Mouse (Mus musculus) T-helper 1 cell (primary cell): ENCODE results near the gene Ptpn14.
"Not testable (repeated sequence)": the region's sequence is repeated elsewhere in the genome, so short reads cannot be mapped to it uniquely, and the experiment has no call there.

Source experiments
- in situ Hi-C: fragments of 300-600 bp; cut with MboI, MseI; formaldehyde crosslinking; loops from one replicate; pipeline ENCODE4 v1.15.1; 2025; ENCODE audit warnings: high pct_unique_total_duplicates

The Ptpn14 gene

GRCm38 (mm10) chr1:189727884-189728783, at the start of gene Ptpn14:
Gene Ptpn14, plus strand, starts transcription at chr1:189728268.
- in situ Hi-C loops = no loop called here

GRCm38 (mm10) chr1:189679555-189679954, 48.5 kb upstream of the Ptpn14 start:
- in situ Hi-C loops = no loop called here

- in situ Hi-C loops = no loop called here
Measured at GRCm38 (mm10) chr1:189684786-189685415, 43.2 kb upstream of the Ptpn14 start.

GRCm38 (mm10) chr1:189686025-189686424, 42.0 kb upstream of the Ptpn14 start:
- in situ Hi-C loops = no loop called here

GRCm38 (mm10) chr1:189687654-189688387, 40.2 kb upstream of the Ptpn14 start, which contains the start of gene Cenpf:
Gene Cenpf, minus strand, starts transcription at chr1:189688086.
- in situ Hi-C loops = no loop called here

GRCm38 (mm10) chr1:189688388-189688750, 39.7 kb upstream of the Ptpn14 start:
- in situ Hi-C loops = no loop called here

GRCm38 (mm10) chr1:189689050-189689833, 38.8 kb upstream of the Ptpn14 start:
- in situ Hi-C loops = no loop called here

GRCm38 (mm10) chr1:189692442-189692841, 35.6 kb upstream of the Ptpn14 start:
- in situ Hi-C loops = not testable (repeated sequence)

- in situ Hi-C loops = no loop called here
Measured at GRCm38 (mm10) chr1:189694391-189694790, 33.7 kb upstream of the Ptpn14 start.

- in situ Hi-C loops = no loop called here
Measured at GRCm38 (mm10) chr1:189695321-189695720, 32.7 kb upstream of the Ptpn14 start.

GRCm38 (mm10) chr1:189698416-189698815, 29.7 kb upstream of the Ptpn14 start:
- in situ Hi-C loops = no loop called here

- in situ Hi-C loops = no loop called here
Measured at GRCm38 (mm10) chr1:189700186-189700585, 27.9 kb upstream of the Ptpn14 start.

- in situ Hi-C loops = no loop called here
Measured at GRCm38 (mm10) chr1:189700990-189701389, 27.1 kb upstream of the Ptpn14 start.

GRCm38 (mm10) chr1:189703156-189703555, 24.9 kb upstream of the Ptpn14 start:
- in situ Hi-C loops = no loop called here

GRCm38 (mm10) chr1:189703591-189703990, 24.5 kb upstream of the Ptpn14 start:
- in situ Hi-C loops = no loop called here

GRCm38 (mm10) chr1:189706040-189706645, 21.9 kb upstream of the Ptpn14 start:
- in situ Hi-C loops = loop anchor here (5.0 kb wide), 1 partner anchor 271 kb away; no protein-coding TSS in a partner anchor

- in situ Hi-C loops = loop anchor here (5.0 kb wide), 1 partner anchor 270 kb away; no protein-coding TSS in a partner anchor
Measured at GRCm38 (mm10) chr1:189707014-189707413, 21.1 kb upstream of the Ptpn14 start.

GRCm38 (mm10) chr1:189707419-189707818, 20.6 kb upstream of the Ptpn14 start:
- in situ Hi-C loops = loop anchor here (5.0 kb wide), 1 partner anchor 270 kb away; no protein-coding TSS in a partner anchor

- in situ Hi-C loops = loop anchor here (5.0 kb wide), 1 partner anchor 268 kb away; no protein-coding TSS in a partner anchor
Measured at GRCm38 (mm10) chr1:189709001-189709400, 19.1 kb upstream of the Ptpn14 start.
